Mouse (Mus musculus) lung, postnatal 10 days (tissue): Measurements from ENCODE around the gene Ptpn3.

Experiments
- DNase-seq: peaks from one replicate; pipeline ENCODE4 v3.0.0; 2021

Ptpn3 gene

GRCm38 (mm10) chr4:57301410-57302313 is at the start of gene Ptpn3:
Ptpn3 (minus strand) TSS chr4:57301837.
- DNase-seq = peak; percentile 89

- DNase-seq = no peak
These were observed 48.9 kb upstream of the Ptpn3 start for GRCm38 (mm10) chr4:57350541-57350940.

DNA sequence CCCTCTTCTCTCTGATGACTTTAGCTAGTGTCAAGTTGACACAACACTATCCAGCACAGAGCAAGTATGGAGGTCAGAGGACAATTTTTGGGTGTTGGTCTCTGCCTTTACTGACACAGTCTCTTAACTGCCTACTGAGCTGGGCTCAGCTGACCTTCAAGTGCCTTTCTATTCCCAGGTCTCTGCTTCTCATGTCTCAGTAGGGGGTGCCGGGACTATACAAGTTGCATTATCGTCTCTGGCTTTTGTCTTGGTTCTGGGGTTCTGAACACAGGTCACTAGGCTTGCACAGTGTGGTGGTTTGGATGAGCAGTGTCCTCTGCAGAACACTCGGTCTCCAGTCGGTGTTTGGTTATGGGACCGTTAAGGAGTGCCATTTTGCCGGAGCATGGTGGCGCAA is 42.4 kb upstream of the Ptpn3 start:
- DNase-seq = no peak

- DNase-seq = no peak
These were observed 37.3 kb upstream of the Ptpn3 start for GRCm38 (mm10) chr4:57338923-57339322.

GRCm38 (mm10) chr4:57338061-57338460 is 36.4 kb upstream of the Ptpn3 start:
- DNase-seq = no peak

GRCm38 (mm10) chr4:57335000-57335666 is 33.5 kb upstream of the Ptpn3 start:
- DNase-seq = no peak

GRCm38 (mm10) chr4:57333926-57334548 is 32.4 kb upstream of the Ptpn3 start:
- peak; percentile 3 for DNase-seq

GRCm38 (mm10) chr4:57332511-57332910 is 30.9 kb upstream of the Ptpn3 start:
- no peak for DNase-seq

DNA sequence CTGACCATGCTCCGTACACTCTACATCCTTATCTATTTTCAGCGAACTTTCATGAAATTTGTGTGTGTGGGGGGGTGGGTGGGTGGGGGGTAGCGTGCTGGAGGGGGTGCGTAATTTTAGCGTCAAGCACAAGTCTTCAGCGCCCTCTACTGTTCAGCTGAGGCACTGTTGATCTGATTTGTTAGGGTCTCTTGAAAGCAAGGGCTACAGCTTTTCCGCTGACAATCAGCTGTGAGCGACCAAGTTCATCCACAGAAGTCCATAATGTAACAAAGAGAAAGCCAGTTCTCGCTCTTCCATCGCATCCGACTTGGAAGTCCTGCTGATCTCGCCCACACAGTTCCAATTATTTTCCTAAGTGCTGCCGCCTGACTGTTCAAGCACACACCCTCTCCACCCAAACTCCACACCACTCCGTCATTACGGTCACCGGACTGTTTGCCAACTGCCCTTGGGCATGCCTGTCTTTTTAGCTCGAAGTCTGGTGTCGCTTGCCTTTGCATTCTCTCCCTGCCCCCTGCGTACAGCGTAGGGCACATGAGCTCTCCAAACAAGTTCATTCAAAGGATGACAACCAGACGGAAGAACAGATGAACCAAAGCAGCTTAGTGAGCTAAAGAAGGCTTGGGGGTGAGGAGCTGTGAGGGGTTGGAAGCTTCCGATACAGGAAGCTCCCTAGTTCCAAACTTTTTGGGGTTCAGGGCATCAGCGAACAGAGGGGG is 19.1 kb upstream of the Ptpn3 start:
- peak; percentile 50 for DNase-seq

DNA sequence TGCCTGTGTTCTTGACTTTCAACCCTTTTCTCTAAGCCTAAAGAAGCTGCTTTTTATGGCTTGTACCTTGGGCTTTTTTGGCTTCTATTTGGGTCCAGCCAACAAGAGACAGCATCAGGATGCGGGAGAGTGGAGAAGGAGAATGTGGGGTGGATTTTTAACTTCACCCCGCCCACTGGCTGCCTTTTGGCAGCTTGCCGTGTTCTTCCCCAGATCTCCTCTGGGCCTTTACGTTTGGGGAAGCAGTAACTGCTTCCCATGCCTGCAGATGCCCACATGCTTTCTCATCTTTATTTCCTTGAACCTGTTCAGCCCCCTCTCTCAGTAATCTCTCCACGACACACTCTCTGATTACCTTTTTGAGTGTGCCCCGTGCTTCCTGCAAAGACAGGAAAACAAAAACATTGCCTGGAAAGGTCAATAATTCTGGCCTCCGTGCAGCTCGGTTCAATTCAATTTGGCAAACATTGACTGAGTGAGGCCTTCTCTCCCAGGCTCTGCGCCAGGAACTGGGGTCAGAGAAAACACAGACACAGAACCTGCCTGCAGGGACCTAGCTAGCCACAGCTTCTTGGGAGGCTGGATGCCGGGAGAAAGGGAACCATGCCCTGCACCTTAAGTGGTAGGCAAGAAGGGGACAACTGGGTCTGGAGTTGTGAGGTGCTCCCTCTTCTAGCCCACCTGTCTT is 17.0 kb upstream of the Ptpn3 start:
- DNase-seq = peak; percentile 34

- DNase-seq = no peak
These were observed 10.9 kb upstream of the Ptpn3 start for GRCm38 (mm10) chr4:57312256-57313166.

GRCm38 (mm10) chr4:57311750-57312149 is 10.1 kb upstream of the Ptpn3 start:
- DNase-seq = no peak

- DNase-seq = peak; percentile 82
These were observed 6.8 kb upstream of the Ptpn3 start for GRCm38 (mm10) chr4:57308214-57309000.

GRCm38 (mm10) chr4:57307747-57308146 is 6.1 kb upstream of the Ptpn3 start:
- DNase-seq = no peak

DNA sequence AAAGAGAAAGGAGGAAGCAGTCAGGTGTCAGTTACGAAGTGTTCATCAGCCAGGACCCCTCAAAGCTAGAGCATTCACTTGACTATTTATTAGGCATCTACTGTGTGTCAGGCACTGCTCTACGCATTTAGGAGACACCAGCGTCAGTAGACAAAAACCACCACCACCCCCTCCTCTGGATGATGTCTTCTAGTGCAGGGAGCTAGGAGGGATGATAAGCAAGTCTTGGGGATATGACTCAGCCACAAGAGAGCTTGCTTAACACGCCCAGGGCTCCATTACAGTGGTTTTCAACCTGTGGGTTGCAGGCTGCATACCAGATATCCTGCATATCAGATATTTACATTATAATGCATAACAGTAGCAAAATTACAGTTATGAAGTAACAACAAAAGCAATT is 4.6 kb upstream of the Ptpn3 start:
- no peak for DNase-seq

GRCm38 (mm10) chr4:57305644-57306043 is 4.0 kb upstream of the Ptpn3 start:
- DNase-seq = no peak

DNA sequence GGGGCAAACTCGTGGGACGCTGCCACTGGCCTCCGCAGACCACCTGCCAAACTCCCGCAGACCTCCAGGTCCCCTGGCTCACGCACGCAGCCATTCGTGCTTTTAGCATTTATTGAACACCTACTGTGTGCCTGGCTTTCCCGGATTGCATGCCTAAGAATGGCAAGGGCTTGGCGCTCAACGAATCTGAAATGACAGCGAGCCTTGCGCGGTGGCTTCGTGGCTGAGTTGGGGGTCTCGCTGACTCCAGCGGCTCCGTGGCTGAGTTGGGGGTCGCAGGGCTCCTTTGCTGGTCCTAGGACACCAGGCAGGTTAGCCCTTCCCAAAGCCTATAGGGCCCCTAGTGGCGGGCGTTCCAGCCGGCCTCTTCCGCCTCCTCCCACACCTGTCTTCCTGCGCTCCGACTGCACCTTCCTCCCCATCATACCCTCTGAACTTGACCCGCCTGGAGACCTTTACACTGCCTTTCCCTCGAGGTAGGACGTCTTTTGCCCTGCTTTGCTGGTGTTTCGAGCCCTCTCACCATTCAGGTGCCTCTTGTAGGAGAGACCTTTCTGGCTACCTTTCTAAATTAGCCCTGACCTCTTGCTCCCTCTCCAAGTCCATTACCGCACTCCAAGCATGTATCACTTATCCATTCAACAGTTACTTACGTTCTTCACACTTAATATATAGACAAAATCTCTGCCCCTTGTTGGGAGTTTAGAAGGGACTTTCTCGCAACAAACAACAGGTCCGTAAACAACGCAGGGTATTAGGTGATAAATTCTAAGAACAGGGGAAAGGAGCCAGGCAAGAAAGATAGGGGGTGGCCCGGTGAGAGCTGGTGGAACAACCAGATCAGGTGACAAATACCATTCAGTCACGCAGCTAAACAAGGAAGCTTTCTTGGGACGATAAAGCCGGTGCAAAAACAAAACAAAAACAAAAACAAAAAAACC is 898 bp downstream of the Ptpn3 start:
- DNase-seq = peak; percentile 35

DNA sequence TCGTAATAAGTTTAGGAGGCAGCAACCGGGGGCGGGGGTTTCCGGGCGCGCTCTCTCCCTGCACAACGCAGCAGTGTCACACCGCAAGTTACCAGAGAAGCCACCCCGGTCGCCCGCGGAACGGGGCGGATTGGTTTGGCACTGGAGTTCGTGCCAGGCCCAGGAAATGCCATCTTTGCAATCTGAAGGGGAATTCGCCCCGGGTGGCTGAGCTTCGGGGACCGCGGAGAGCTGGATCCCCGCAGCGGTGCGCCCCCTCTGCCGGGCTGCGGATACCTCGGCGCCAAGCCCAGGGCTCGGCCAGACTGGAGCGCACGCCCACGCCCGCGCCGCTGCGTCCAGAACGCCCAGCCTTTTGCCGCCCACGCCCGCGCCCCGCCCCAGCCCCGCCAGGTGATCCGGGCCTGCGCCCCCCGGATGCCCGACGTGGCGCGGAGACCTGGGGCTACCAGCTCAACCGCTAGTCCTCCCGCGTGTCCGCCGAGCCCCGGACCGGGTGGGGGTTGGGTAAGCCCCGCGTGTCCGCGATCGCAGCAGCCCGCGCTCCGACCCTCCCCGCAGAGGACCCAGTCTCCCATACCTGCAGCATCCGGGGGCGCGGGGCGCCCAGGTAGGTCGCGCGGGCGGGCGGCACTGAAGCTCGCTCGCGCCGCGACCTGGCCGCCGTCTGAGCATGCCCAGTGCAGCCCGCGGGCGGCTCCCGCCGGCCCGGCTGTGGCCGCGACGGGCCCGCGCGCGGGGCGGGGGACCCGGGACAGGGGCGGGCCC is 1.8 kb downstream of the Ptpn3 start:
- DNase-seq = peak; percentile 62
